Mouse (Mus musculus) limb, embryonic 12.5 days (tissue): Measurements from ENCODE around the gene Caskin1. TPM values are rescaled to one million over a fixed set of nuclear protein-coding genes. Genes with fewer than 3 reads are reported as not detected.

ENCODE experiments used
- ATAC-seq: fragments of 200-750 bp; cut with Nextera tagmentation; 2 replicates; pipeline ENCODE4 v1.8.0; 2017; ENCODE audit warnings: low read depth, moderate TSS enrichment; ENCODE audit not compliant: insufficient number of reproducible peaks, insufficient read depth, low FRiP score, low TSS enrichment
- H3K27ac ChIP-seq: fragments of 300-500 bp; sonication (generic); 2 replicates; pipeline ENCODE4 v1.5.1; 2016; ENCODE audit warnings: mild to moderate bottlenecking, moderate library complexity
- H3K27me3 ChIP-seq: fragments of 300-500 bp; sonication (generic); 2 replicates; pipeline ENCODE4 v1.6.1; 2016; ENCODE audit warnings: mild to moderate bottlenecking, moderate library complexity
- H3K36me3 ChIP-seq: fragments of 300-500 bp; sonication (generic); 2 replicates; pipeline ENCODE4 v1.6.1; 2016; ENCODE audit warnings: mild to moderate bottlenecking, moderate library complexity
- H3K4me1 ChIP-seq: fragments of 300-500 bp; sonication (generic); replicated peaks from 2 replicates; pipeline ENCODE4 v1.6.1; 2016
- H3K4me2 ChIP-seq: fragments of 300-500 bp; sonication (generic); 2 replicates; pipeline ENCODE4 v1.6.1; 2016; ENCODE audit warnings: mild to moderate bottlenecking, moderate library complexity
- H3K4me3 ChIP-seq: fragments of 300-500 bp; sonication (generic); replicated peaks from 2 replicates; pipeline ENCODE4 v1.5.1; 2016; ENCODE audit warnings: mild to moderate bottlenecking
- H3K9ac ChIP-seq: fragments of 300-500 bp; sonication (generic); replicated peaks from 2 replicates; pipeline ENCODE4 v1.6.1; 2016; ENCODE audit warnings: mild to moderate bottlenecking, moderate library complexity
- H3K9me3 ChIP-seq: fragments of 300-500 bp; sonication (generic); 2 replicates; pipeline ENCODE4 v1.6.1; 2016; ENCODE audit warnings: mild to moderate bottlenecking, moderate library complexity
- WGBS: fragments of 180-500 bp; shearing (Covaris S2); methylation state at CpG from one replicate; pipeline ENCODE4 v1.1.7; 2016; 5-methylcytosine and 5-hydroxymethylcytosine counted together
- polyA plus RNA-seq: library from polyadenylated mRNA; unstranded; fragments of >200 nt; fragmentation: Nextera tagmentation; extraction: Ambion mirVana; gene quantifications from 2 replicates; pipeline ENCODE4 v1.2.1, GENCODE M21; 2016

Caskin1 gene
- polyA plus RNA-seq, 1 experiment from 2014 or later: 6.1 TPM

DNA sequence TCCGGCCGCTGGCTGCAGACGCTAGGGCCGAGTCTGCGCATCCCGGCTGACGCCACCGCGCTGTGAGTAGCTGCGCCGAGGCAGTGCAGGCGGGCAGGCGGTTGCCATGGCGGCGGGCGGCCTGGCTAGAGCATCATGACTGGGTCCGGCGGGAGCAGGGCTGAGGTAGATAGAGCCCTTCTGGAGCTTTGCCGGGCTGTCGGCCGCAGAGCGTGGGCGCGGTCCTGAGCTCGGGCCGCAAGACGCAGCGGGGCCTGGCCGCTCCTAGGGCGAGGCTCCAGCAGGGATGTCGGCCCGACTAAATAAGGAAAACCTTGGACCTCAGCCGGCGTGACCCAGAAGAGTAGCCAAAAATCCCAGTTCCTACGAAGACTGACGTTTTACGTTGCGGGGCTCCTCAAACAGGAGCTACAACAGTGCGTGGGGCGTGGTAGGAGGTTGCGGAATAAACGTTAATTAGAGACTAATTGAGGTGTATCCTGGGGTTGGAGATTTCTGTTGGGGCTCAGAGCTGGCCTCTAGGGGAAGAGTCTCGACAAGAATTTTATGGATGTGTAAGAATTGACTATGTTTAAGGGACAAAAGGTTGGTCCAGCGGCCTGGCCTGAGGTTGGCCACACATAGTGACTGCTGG, 62.1 kb downstream of the Caskin1 start:
- Histone ChIP-seq H3K27me3 (peaks cover 3% of the 10 kb centered on the region; the same call in 1 of the 2 replicates), H3K9me3 (no peaks in the 10 kb centered on the region), H3K9ac (peak overlapping the region; percentile 92), H3K4me2 (peak overlapping the region; percentile 83), H3K36me3 (no peaks in the 10 kb centered on the region), H3K4me3 (peak overlapping the region; percentile 94), H3K4me1 (peaks cover 27% of the 10 kb centered on the region), H3K27ac (peak overlapping the region; percentile 96)
- peak; percentile 56 for ATAC-seq
- under 1% methylated on average over 44 of the region's 44 CpGs for WGBS

DNA sequence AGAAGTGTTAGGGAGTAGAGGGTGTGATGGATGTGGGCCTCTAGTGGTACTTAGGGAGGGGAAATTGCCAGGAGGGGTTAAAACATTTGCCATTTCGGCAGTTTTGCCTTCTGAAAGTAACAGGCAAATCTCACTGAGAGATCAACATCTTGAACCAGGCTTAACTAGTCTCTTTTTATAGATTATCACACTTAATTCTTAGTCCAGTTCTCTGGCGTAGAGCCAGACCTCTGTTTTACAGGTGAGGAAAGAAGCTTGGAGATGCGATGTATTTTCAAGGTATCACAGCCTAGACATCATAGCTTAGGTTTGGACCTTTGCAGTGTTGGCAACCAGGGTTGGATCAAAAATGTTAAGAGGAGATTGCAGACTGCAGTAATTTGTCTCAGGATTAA, 62.6 kb downstream of the Caskin1 start:
- H3K27me3 ChIP-seq: peaks cover 3% of the 10 kb centered on the region; the same call in 1 of the 2 replicates
- peak overlapping the region; percentile 83 for H3K4me2 ChIP-seq
- no peaks in the 10 kb centered on the region for H3K9me3 ChIP-seq
- ATAC-seq: no peak
- peak overlapping the region; percentile 92 for H3K9ac ChIP-seq
- H3K36me3 ChIP-seq: no peaks in the 10 kb centered on the region
- H3K27ac ChIP-seq: peak overlapping the region; percentile 96; the same call in 1 of the 2 replicates
- H3K4me1 ChIP-seq: peaks cover 27% of the 10 kb centered on the region
- 34% methylated on average over 3 of the region's 3 CpGs for WGBS
- H3K4me3 ChIP-seq: peak overlapping the region; percentile 94

DNA sequence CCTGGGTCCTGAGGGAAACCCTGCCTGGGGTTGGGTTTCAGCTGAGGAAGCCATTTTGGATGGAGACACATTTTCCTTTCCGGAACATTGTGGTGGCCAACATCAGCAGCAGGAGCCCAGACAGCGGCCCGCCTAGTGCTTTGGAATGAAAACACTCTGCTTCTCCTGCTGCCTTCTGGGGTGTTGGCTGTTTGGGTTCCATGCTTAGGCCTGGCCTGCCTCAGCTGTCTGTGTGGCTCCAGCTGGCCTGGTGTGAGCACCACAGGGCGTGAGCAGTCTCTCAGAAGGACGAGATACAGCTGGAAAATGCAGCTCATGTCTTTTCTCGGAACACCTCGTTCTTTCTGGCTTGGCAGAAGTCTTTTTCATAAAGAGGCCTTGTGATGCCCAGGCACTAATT, 68.7 kb downstream of the Caskin1 start:
- Histone ChIP-seq H3K4me2 (no peak overlapping the region), H3K27me3 (no peaks in the 10 kb centered on the region), H3K9me3 (no peaks in the 10 kb centered on the region), H3K27ac (no peak overlapping the region), H3K36me3 (peaks cover 7% of the 10 kb centered on the region; the same call in 1 of the 2 replicates), H3K4me1 (peaks cover 23% of the 10 kb centered on the region), H3K9ac (no peak overlapping the region), H3K4me3 (no peak overlapping the region)
- 87% methylated on average over 7 of the region's 7 CpGs for WGBS
- ATAC-seq: no peak

Other genes starting within 250 kb of the Caskin1 start
- gene Ccnf, start 237.1 kb upstream of the Caskin1 start, polyA plus RNA-seq: 90.7 and 92.7 TPM in 2 replicates
- gene Abca17, start 137.5 kb upstream of the Caskin1 start, polyA plus RNA-seq: 0.08 TPM in 1 of 2 replicates, not detected in the other
- 4.7 and 4.8 TPM in 2 replicates for gene Abca3, start 136.7 kb upstream of the Caskin1 start, polyA plus RNA-seq
- 362 and 373 TPM in 2 replicates for gene Rnps1, start 74.0 kb upstream of the Caskin1 start, polyA plus RNA-seq
- 95.6 and 102 TPM in 2 replicates for gene Eci1, start 62.0 kb upstream of the Caskin1 start, polyA plus RNA-seq
- gene Dnase1l2, start 45.5 kb upstream of the Caskin1 start, polyA plus RNA-seq: 2.8 and 3.4 TPM in 2 replicates
- gene E4f1, start 18.3 kb upstream of the Caskin1 start, polyA plus RNA-seq: 37.2 and 45.6 TPM in 2 replicates
- 54.9 and 56.6 TPM in 2 replicates for gene Pgp, start 18.2 kb upstream of the Caskin1 start, polyA plus RNA-seq
- not detected in 2 replicates for gene Bricd5, start 14.7 kb upstream of the Caskin1 start, polyA plus RNA-seq
- 34.7 and 35.5 TPM in 2 replicates for gene Mlst8, start 9.5 kb upstream of the Caskin1 start, polyA plus RNA-seq
- 97.4 and 101 TPM in 2 replicates for gene Traf7, start 39.3 kb downstream of the Caskin1 start, polyA plus RNA-seq
- gene Rab26, start 45.6 kb downstream of the Caskin1 start, polyA plus RNA-seq: 3.2 and 4.0 TPM in 2 replicates
- gene Pkd1, start 61.2 kb downstream of the Caskin1 start, polyA plus RNA-seq: 23.2 and 32.2 TPM in 2 replicates
- 68.6 and 77.7 TPM in 2 replicates for gene Tsc2, start 144.0 kb downstream of the Caskin1 start, polyA plus RNA-seq
- 23.3 and 24.9 TPM in 2 replicates for gene Nthl1, start 144.1 kb downstream of the Caskin1 start, polyA plus RNA-seq
- gene Slc9a3r2, start 161.7 kb downstream of the Caskin1 start, polyA plus RNA-seq: 58.9 and 59.3 TPM in 2 replicates
- gene Npw, start 169.9 kb downstream of the Caskin1 start, polyA plus RNA-seq: 0.49 and 1.3 TPM in 2 replicates
- gene Zfp598, start 181.1 kb downstream of the Caskin1 start, polyA plus RNA-seq: 24.5 and 28.4 TPM in 2 replicates
- 7.5 and 8.2 TPM in 2 replicates for gene Syngr3, start 201.4 kb downstream of the Caskin1 start, polyA plus RNA-seq
- 49.7 and 53.5 TPM in 2 replicates for gene Gfer, start 207.6 kb downstream of the Caskin1 start, polyA plus RNA-seq
- gene Noxo1, start 207.6 kb downstream of the Caskin1 start, polyA plus RNA-seq: 1.7 and 1.8 TPM in 2 replicates
- 99.7 and 103 TPM in 2 replicates for gene Tbl3, start 219.1 kb downstream of the Caskin1 start, polyA plus RNA-seq
- 0.29 and 0.41 TPM in 2 replicates for gene Rnf151, start 229.5 kb downstream of the Caskin1 start, polyA plus RNA-seq
- gene Rps2, start 229.5 kb downstream of the Caskin1 start, polyA plus RNA-seq: 1,161 and 1,172 TPM in 2 replicates
- 206 and 217 TPM in 2 replicates for gene Ndufb10, start 235.9 kb downstream of the Caskin1 start, polyA plus RNA-seq
- not detected in 2 replicates for gene Rpl3l, start 239.2 kb downstream of the Caskin1 start, polyA plus RNA-seq
- gene Msrb1, start 248.0 kb downstream of the Caskin1 start, polyA plus RNA-seq: 22.7 and 24.1 TPM in 2 replicates